Mouse (Mus musculus): ENCODE results near the gene Olfr1033. TPM values are rescaled to one million over a fixed set of nuclear protein-coding genes. Genes with fewer than 3 reads are reported as not detected.
"Not testable (repeated sequence)": the region's sequence is repeated elsewhere in the genome, so short reads cannot be mapped to it uniquely, and the experiment has no call there.

Gene Olfr1033
- polyA plus RNA-seq, 1 experiment from 2014 or later = 3.1 TPM

- H3K36me3 ChIP-seq (ENCODE audit: insufficient read depth, low read length); H3K4me1 ChIP-seq (ENCODE audit: insufficient read depth, low read length); ATAC-seq (ENCODE audit: low FRiP score, low TSS enrichment); H3K4me3 ChIP-seq (ENCODE audit: low read length); H3K9me3 ChIP-seq (ENCODE audit: low read length); H3K27me3 ChIP-seq (ENCODE audit: insufficient read depth, low read length); H3K9ac ChIP-seq (replicated peaks; ENCODE audit: low read length); H3K4me2 ChIP-seq (replicated peaks; ENCODE audit: low read depth, low read length); H3K27ac ChIP-seq (ENCODE audit: low read length): not testable (repeated sequence)
Measured at GRCm38 (mm10) chr2:86073692-86074091, 53.3 kb downstream of the Olfr1033 start, which contains the start of gene Olfr1036. Olfr1036 (plus strand) TSS chr2:86073992.

DNA sequence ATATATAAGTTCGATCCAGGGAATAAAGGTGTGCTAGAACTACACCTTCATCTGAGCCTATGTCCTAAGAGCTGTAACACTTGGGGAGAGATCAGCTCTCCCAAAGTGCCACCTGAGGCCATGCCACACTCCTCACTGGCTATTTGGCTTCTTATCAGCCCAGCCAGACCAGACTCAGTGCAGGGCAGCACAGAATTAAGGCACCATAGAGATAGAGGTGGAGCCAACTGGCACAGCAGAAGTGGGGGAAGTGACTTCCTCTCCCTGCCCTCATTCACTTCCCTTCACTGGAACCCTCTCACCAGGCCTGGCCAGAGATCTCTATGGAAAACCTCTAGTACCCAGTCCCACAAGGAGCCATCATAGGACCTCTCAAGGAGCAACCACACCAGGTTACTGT lies 60.0 kb downstream of the Olfr1033 start:
- H3K36me3 ChIP-seq (ENCODE audit: insufficient read depth, low read length); H3K4me3 ChIP-seq (ENCODE audit: low read length); H3K9me3 ChIP-seq (ENCODE audit: low read length); H3K9ac ChIP-seq (replicated peaks; ENCODE audit: low read length); H3K27me3 ChIP-seq (ENCODE audit: insufficient read depth, low read length); ATAC-seq (ENCODE audit: low FRiP score, low TSS enrichment); H3K27ac ChIP-seq (ENCODE audit: low read length); H3K4me1 ChIP-seq (ENCODE audit: insufficient read depth, low read length); H3K4me2 ChIP-seq (replicated peaks; ENCODE audit: low read depth, low read length): not testable (repeated sequence)
- 89% methylated on average over 1 of the region's 1 CpGs for WGBS

GRCm38 (mm10) chr2:86087285-86087684 lies 66.9 kb downstream of the Olfr1033 start, which contains the start of gene Olfr1037:
Olfr1037 (minus strand) TSS chr2:86087385.
- Histone ChIP-seq H3K9me3 (ENCODE audit: low read length) (no peaks in the 10 kb centered on the region), H3K4me1 (ENCODE audit: insufficient read depth, low read length) (no peaks in the 10 kb centered on the region), H3K27me3 (ENCODE audit: insufficient read depth, low read length) (no peaks in the 10 kb centered on the region), H3K27ac (ENCODE audit: low read length) (no peak within 1 kb of the TSS), H3K36me3 (ENCODE audit: insufficient read depth, low read length) (no peaks in the 10 kb centered on the region), H3K9ac (replicated peaks; ENCODE audit: low read length) (no peak within 1 kb of the TSS), H3K4me2 (replicated peaks; ENCODE audit: low read depth, low read length) (no peak within 1 kb of the TSS), H3K4me3 (ENCODE audit: low read length) (no peak within 1 kb of the TSS)
- ATAC-seq (ENCODE audit: low FRiP score, low TSS enrichment) = no peak
- 92% methylated on average over 2 of the region's 2 CpGs for WGBS

Other genes starting within 250 kb of the Olfr1033 start
- gene Olfr1014, start 247.9 kb upstream of the Olfr1033 start, polyA plus RNA-seq (2015; fragmentation: Nextera tagmentation; extraction: Ambion mirVana) = not detected in 2 replicates
- gene Olfr1015, start 238.6 kb upstream of the Olfr1033 start, polyA plus RNA-seq (2015; fragmentation: Nextera tagmentation; extraction: Ambion mirVana) = not detected in 2 replicates
- not detected in 2 replicates for gene Olfr1016, start 218.1 kb upstream of the Olfr1033 start, polyA plus RNA-seq (2015; fragmentation: Nextera tagmentation; extraction: Ambion mirVana)
- not detected in 2 replicates for gene Olfr1018, start 202.2 kb upstream of the Olfr1033 start, polyA plus RNA-seq (2015; fragmentation: Nextera tagmentation; extraction: Ambion mirVana)
- not detected in 2 replicates for gene Olfr1019, start 175.2 kb upstream of the Olfr1033 start, polyA plus RNA-seq (2015; fragmentation: Nextera tagmentation; extraction: Ambion mirVana)
- gene Olfr1020, start 173.6 kb upstream of the Olfr1033 start, polyA plus RNA-seq (2015; fragmentation: Nextera tagmentation; extraction: Ambion mirVana) = not detected in 2 replicates
- not detected in 2 replicates for gene Olfr1022, start 152.0 kb upstream of the Olfr1033 start, polyA plus RNA-seq (2015; fragmentation: Nextera tagmentation; extraction: Ambion mirVana)
- gene Olfr1023, start 135.0 kb upstream of the Olfr1033 start, polyA plus RNA-seq (2015; fragmentation: Nextera tagmentation; extraction: Ambion mirVana) = not detected in 2 replicates
- not detected in 2 replicates for gene Olfr1024, start 115.6 kb upstream of the Olfr1033 start, polyA plus RNA-seq (2015; fragmentation: Nextera tagmentation; extraction: Ambion mirVana)
- gene Olfr1025-ps1, start 105.4 kb upstream of the Olfr1033 start, polyA plus RNA-seq (2015; fragmentation: Nextera tagmentation; extraction: Ambion mirVana) = not detected in 2 replicates
- gene Olfr1026, start 99.1 kb upstream of the Olfr1033 start, polyA plus RNA-seq (2015; fragmentation: Nextera tagmentation; extraction: Ambion mirVana) = not detected in 2 replicates
- gene Olfr1028, start 70.2 kb upstream of the Olfr1033 start, polyA plus RNA-seq (2015; fragmentation: Nextera tagmentation; extraction: Ambion mirVana) = not detected in 2 replicates
- not detected in 2 replicates for gene Olfr1029, start 46.7 kb upstream of the Olfr1033 start, polyA plus RNA-seq (2015; fragmentation: Nextera tagmentation; extraction: Ambion mirVana)
- not detected in 2 replicates for gene Olfr1030, start 41.4 kb upstream of the Olfr1033 start, polyA plus RNA-seq (2015; fragmentation: Nextera tagmentation; extraction: Ambion mirVana)
- not detected in 2 replicates for gene Olfr1031, start 30.3 kb upstream of the Olfr1033 start, polyA plus RNA-seq (2015; fragmentation: Nextera tagmentation; extraction: Ambion mirVana)
- not detected in 2 replicates for gene Olfr1032, start 15.1 kb upstream of the Olfr1033 start, polyA plus RNA-seq (2015; fragmentation: Nextera tagmentation; extraction: Ambion mirVana)
- 0.04 and 0.05 TPM in 2 replicates for gene Olfr1034, start 25.2 kb downstream of the Olfr1033 start, polyA plus RNA-seq (2015; fragmentation: Nextera tagmentation; extraction: Ambion mirVana)
- not detected in 2 replicates for gene Olfr1036, start 53.4 kb downstream of the Olfr1033 start, polyA plus RNA-seq (2015; fragmentation: Nextera tagmentation; extraction: Ambion mirVana)
- gene Olfr1037, start 66.8 kb downstream of the Olfr1033 start, polyA plus RNA-seq (2015; fragmentation: Nextera tagmentation; extraction: Ambion mirVana) = not detected in 2 replicates
- not detected in 2 replicates for gene Olfr1039, start 115.3 kb downstream of the Olfr1033 start, polyA plus RNA-seq (2015; fragmentation: Nextera tagmentation; extraction: Ambion mirVana)
- not detected in 2 replicates for gene Olfr1040, start 126.1 kb downstream of the Olfr1033 start, polyA plus RNA-seq (2015; fragmentation: Nextera tagmentation; extraction: Ambion mirVana)
- not detected in 2 replicates for gene Olfr1042, start 141.2 kb downstream of the Olfr1033 start, polyA plus RNA-seq (2015; fragmentation: Nextera tagmentation; extraction: Ambion mirVana)
- gene Olfr1043, start 146.9 kb downstream of the Olfr1033 start, polyA plus RNA-seq (2015; fragmentation: Nextera tagmentation; extraction: Ambion mirVana) = not detected in 2 replicates
- gene Olfr1044, start 157.2 kb downstream of the Olfr1033 start, polyA plus RNA-seq (2015; fragmentation: Nextera tagmentation; extraction: Ambion mirVana) = not detected in 2 replicates
- not detected in 2 replicates for gene Olfr52, start 165.1 kb downstream of the Olfr1033 start, polyA plus RNA-seq (2015; fragmentation: Nextera tagmentation; extraction: Ambion mirVana)
- gene Olfr1045, start 182.4 kb downstream of the Olfr1033 start, polyA plus RNA-seq (2015; fragmentation: Nextera tagmentation; extraction: Ambion mirVana) = not detected in 2 replicates
- not detected in 2 replicates for gene Olfr1046, start 198.7 kb downstream of the Olfr1033 start, polyA plus RNA-seq (2015; fragmentation: Nextera tagmentation; extraction: Ambion mirVana)
- not detected in 2 replicates for gene Olfr1047, start 210.8 kb downstream of the Olfr1033 start, polyA plus RNA-seq (2015; fragmentation: Nextera tagmentation; extraction: Ambion mirVana)
- not detected in 2 replicates for gene Olfr1048, start 219.7 kb downstream of the Olfr1033 start, polyA plus RNA-seq (2015; fragmentation: Nextera tagmentation; extraction: Ambion mirVana)
- gene Olfr1049, start 237.7 kb downstream of the Olfr1033 start, polyA plus RNA-seq (2015; fragmentation: Nextera tagmentation; extraction: Ambion mirVana) = not detected in 2 replicates

All from kidney, embryonic 16.5 days (tissue).